Mouse (Mus musculus) C3H10T1/2 (cell line): ENCODE measurements around the gene Oas1a. TPM values are rescaled to one million over a fixed set of nuclear protein-coding genes. Genes with fewer than 3 reads are reported as not detected.

Experiments used
- polyA plus RNA-seq, 2 experiments: library from polyadenylated mRNA; unstranded; fragments of >200 nt; fragmentation: generic; extraction: Trizol; gene quantifications; one replicate each; pipeline ENCODE4 v1.2.1; 2012; ENCODE audit warnings: missing spikeins in 2 of 2

Oas1a gene
- under 1 TPM; 0.02 to 0.58 TPM for polyA plus RNA-seq

GRCm38 (mm10) chr5:120906791-120907733 lies at the start of gene Oas1a:
Oas1a (minus strand) TSS chr5:120907521.

GRCm38 (mm10) chr5:120914204-120914603 lies 6.9 kb upstream of the Oas1a start, which contains the start of gene Oas1d:
Oas1d (plus strand) TSS chr5:120914536.

GRCm38 (mm10) chr5:120887413-120887812 lies 19.9 kb downstream of the Oas1a start, which contains the start of gene Oas1g:
Oas1g (minus strand) TSS chr5:120887613.

GRCm38 (mm10) chr5:120861121-120861520 lies 46.2 kb downstream of the Oas1a start, which contains the start of gene Oas1h:
Oas1h (plus strand) TSS chr5:120861421.

GRCm38 (mm10) chr5:120847067-120847466 lies 60.3 kb downstream of the Oas1a start, which contains the start of gene Oas1f:
Oas1f (plus strand) TSS chr5:120847367.

Other genes starting within 250 kb of the Oas1a start
- gene Dtx1, start 195.6 kb downstream of the Oas1a start, polyA plus RNA-seq, result under 1 TPM in 1 of 2 experiments, not detected in 1; 0.11 TPM
- gene Oas2, start 157.7 kb downstream of the Oas1a start, polyA plus RNA-seq, result under 1 TPM in 1 of 2 experiments, not detected in 1; 0.42 TPM
- gene Oas3, start 129.9 kb downstream of the Oas1a start, polyA plus RNA-seq, result not detected
- not detected for gene Oas1e, start 112.0 kb downstream of the Oas1a start, polyA plus RNA-seq
- gene Oas1c, start 95.0 kb downstream of the Oas1a start, polyA plus RNA-seq, result 1 to 10 TPM in 1 of 2 experiments, under 1 TPM in 1; 0.08 to 2.2 TPM
- gene Oas1f, start 60.2 kb downstream of the Oas1a start, polyA plus RNA-seq, result under 1 TPM in 1 of 2 experiments, not detected in 1; 0.08 TPM
- not detected for gene Oas1h, start 46.1 kb downstream of the Oas1a start, polyA plus RNA-seq
- gene Oas1g, start 19.9 kb downstream of the Oas1a start, polyA plus RNA-seq, result under 1 TPM in 1 of 2 experiments, not detected in 1; 0.12 TPM
- gene Oas1d, start 7.0 kb upstream of the Oas1a start, polyA plus RNA-seq, result not detected
- not detected for gene Rph3a, start 102.6 kb upstream of the Oas1a start, polyA plus RNA-seq